Mouse (Mus musculus) liver (tissue): Measurements from ENCODE around the gene Mrgbp.

Experiments
- DNase-seq: peaks from one replicate; pipeline ENCODE4 v3.0.0-alpha.2; 2020; ENCODE audit warnings: mixed read lengths

Gene Mrgbp

GRCm38 (mm10) chr2:180597490-180597889 is 16.4 kb downstream of the Mrgbp start, which contains the start of gene Col9a3:
TSS of gene Col9a3 (plus strand) at chr2:180597790.
- DNase-seq, result no peak

DNA sequence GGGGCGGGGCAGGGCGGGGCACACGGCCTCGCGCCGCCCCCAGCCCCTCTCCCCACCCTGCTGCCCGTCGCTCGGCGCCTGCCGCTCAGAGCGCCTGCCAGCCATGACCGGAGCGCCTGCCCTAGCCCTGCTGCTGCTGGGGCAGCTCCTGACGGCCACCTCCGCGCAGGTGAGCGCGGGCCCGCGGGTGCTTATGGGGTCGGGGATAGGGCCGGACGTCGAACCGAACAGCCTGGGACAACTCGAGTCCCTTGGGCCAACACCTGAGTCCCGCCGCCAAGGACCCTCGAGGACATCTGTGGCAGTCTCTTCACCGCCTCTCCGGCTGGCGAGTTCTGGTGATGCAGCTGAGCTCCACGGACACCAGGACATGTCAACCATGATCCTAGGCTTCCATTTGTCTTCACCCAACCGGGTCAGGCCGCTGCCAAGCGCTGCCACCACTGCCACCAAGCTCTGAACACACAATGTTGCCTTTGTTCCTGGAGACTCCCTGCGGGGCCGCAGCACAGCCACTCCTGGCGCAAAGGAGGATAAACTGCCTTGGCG is 17.1 kb downstream of the Mrgbp start:
- no peak for DNase-seq

GRCm38 (mm10) chr2:180600569-180601021 is 19.5 kb downstream of the Mrgbp start:
- no peak for DNase-seq

DNA sequence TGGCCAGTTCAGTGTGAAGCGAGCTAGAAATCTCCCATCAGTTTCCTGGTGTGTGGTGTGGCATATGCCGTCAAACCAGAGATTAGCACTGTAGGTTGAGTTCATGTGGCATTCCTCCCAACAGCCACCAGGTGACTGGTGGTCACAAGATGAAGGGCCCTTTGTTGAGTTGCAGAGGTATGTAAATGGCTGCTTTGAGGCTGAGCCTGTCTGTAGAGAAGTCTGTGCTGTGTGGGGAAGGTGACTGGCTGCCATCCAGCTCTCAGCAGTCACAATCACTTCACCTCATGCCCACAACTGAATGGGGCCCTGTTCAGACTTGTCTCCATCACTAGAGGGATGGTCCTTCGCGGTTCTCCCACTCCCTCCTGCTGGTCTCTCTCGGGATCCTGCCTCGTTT is 23.7 kb downstream of the Mrgbp start:
- no peak for DNase-seq

DNA sequence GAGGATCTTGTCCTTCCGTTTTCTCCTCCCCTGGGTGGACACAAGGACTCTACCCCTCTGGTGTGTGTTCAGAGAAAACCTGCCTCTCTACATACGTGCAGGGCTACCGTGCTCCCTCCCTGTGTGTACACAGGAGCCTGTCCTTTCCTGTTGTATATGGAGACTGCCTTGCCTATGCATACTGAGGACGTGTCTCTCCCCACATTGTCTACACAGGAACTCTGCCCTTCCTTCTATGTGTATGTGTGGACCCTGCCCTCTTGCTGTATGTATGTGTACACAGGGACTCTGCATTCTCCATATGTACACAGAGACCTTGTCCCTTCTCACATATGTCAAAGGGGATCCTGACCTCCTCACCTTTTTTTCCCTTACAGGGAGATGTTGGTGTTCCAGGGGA is 29.2 kb downstream of the Mrgbp start:
- DNase-seq, result no peak

DNA sequence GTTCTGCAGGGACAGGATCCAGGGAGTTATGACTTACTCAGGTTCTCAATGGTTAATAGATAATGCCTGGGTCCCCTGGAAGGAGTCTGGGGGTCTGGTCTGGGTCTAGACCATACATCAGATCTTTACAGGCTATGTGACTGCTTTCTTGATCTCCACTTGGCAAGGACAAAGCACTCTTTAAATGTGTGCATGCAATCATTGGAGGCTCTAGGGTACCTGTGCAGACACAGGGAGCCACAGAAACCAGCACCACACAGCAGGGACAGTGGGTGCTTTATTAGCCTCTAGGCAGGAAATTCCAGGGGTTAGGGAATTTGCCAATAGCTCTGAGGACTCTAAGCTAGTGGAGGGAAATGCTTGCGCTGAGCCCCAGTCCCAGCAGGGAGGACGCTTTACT is 30.8 kb downstream of the Mrgbp start:
- DNase-seq, result no peak
